Mouse (Mus musculus) cerebellum, adult 2 months (tissue): Measurements from ENCODE around the gene Ube2m. TPM values are rescaled to one million over a fixed set of nuclear protein-coding genes. Genes with fewer than 3 reads are reported as not detected.

Experiments used
- DNase-seq, 2 experiments: peaks; one replicate each; pipeline ENCODE4 v3.0.0; 2021
- H3K27ac ChIP-seq: fragments of 200-500 bp; 2 replicates; pipeline ENCODE4 v1.5.1; 2012; ENCODE audit warnings: low read length, control low read depth, inconsistent platforms; ENCODE audit not compliant: insufficient read depth
- H3K27me3 ChIP-seq: fragments of 200-500 bp; 2 replicates; pipeline ENCODE4 v1.6.1; 2012; ENCODE audit warnings: inconsistent platforms, mild to moderate bottlenecking, low read length, moderate library complexity; ENCODE audit not compliant: control insufficient read depth, insufficient read depth
- H3K4me1 ChIP-seq: fragments of 200-500 bp; 2 replicates; pipeline ENCODE4 v1.6.1; 2011; ENCODE audit warnings: low read length; ENCODE audit not compliant: control insufficient read depth, insufficient read depth
- H3K4me3 ChIP-seq: fragments of 200-500 bp; replicated peaks from 2 replicates; pipeline ENCODE3; 2011; ENCODE audit warnings: mild to moderate bottlenecking, low read depth, low read length, control low read depth; ENCODE audit not compliant: insufficient read depth
- CTCF ChIP-seq: fragments of 200-500 bp; IDR thresholded peaks from 2 replicates; pipeline ENCODE4 v1.5.1; 2011; ENCODE audit warnings: low read depth, mild to moderate bottlenecking, control low read depth, low read length, moderate library complexity, borderline replicate concordance; ENCODE audit not compliant: insufficient read depth
- POLR2A ChIP-seq: fragments of 200-500 bp; IDR thresholded peaks from 2 replicates; pipeline ENCODE4 v1.6.1; 2011; ENCODE audit warnings: low read length, control low read depth, borderline replicate concordance; ENCODE audit not compliant: insufficient read depth
- WGBS: fragments of 180-500 bp; shearing (Covaris S2); methylation state at CpG from one replicate; pipeline ENCODE4 v1.1.7; 2018; 5-methylcytosine and 5-hydroxymethylcytosine counted together
- polyA plus RNA-seq: library from polyadenylated mRNA; depleted of rRNA; stranded (reverse); fragments of >200 nt; gene quantifications from 2 replicates; pipeline ENCODE4 v1.2.3, GENCODE M21; 2012

Ube2m gene
- polyA plus RNA-seq, 1 experiment: 405 TPM

GRCm38 (mm10) chr7:13006011-13006410, 32.1 kb downstream of the Ube2m start:
- WGBS: 17% methylated on average over 17 of the region's 17 CpGs
- Histone ChIP-seq H3K27ac (0 out of 2 replicates have a peak overlapping the region, but pooled peaks have one; percentile 12), H3K4me3 (no peak overlapping the region), H3K4me1 (peaks cover 18% of the 10 kb centered on the region), H3K27me3 (no peaks in the 10 kb centered on the region)
- peak; percentile 45 to 48 for DNase-seq
- no peak for TF ChIP-seq CTCF
- TF ChIP-seq POLR2A: no peak

DNA sequence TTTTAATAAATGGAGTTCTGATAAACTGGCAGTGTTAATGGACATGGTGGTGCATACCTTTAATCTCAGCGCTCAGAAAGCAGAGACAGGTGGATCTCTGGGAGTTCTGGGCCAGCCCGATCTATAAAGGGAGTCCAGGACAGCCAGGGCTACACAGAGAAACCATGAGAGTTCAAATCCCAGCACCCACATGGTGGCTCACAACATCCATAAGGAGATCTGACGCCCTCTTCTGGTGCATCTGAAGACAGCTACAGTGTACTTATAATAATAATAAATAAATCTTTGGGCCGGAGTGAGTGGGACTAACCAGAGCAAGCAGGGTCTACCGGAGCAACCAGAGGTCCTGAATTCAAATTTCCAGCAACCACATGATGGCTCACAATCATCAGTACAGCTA, 34.7 kb downstream of the Ube2m start:
- TF ChIP-seq CTCF (no peak), POLR2A (no peak)
- Histone ChIP-seq H3K4me1 (peaks cover 14% of the 10 kb centered on the region), H3K27me3 (no peaks in the 10 kb centered on the region), H3K4me3 (no peak overlapping the region), H3K27ac (no peak overlapping the region)
- no peak for DNase-seq
- 73% methylated on average over 5 of the region's 5 CpGs for WGBS

DNA sequence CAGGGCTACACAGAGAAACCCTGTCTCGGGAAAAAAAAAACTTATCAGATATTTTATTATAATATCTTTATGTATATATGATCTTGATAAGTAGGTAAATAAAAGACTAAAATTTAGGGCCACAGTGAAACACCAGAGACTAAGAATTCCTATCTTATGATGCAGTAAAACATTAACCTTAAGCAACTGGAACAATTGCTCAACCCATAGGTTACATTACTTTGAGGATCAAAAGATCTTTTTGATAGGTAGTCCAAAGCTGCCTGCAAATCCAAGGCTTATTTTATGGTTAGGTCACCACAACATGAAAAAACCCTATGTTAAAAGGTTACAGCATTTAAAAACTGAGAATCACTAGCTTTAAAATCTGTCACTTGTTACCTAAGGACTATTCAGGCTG, 36.5 kb downstream of the Ube2m start:
- TF ChIP-seq POLR2A: no peak
- no peak for TF ChIP-seq CTCF
- H3K27me3 ChIP-seq: no peaks in the 10 kb centered on the region
- peaks cover 10% of the 10 kb centered on the region for H3K4me1 ChIP-seq
- H3K4me3 ChIP-seq: no peak overlapping the region
- H3K27ac ChIP-seq: no peak overlapping the region
- DNase-seq: no peak
- WGBS: 83% methylated on average over 1 of the region's 1 CpGs

GRCm38 (mm10) chr7:12998851-12999250, 39.2 kb downstream of the Ube2m start, which contains the start of gene Trim28:
TSS of gene Trim28 (plus strand) at chr7:12999114.
- H3K4me3 ChIP-seq: no peak within 1 kb of the TSS
- no peak for TF ChIP-seq POLR2A
- no peak for TF ChIP-seq CTCF
- no peaks in the 10 kb centered on the region for H3K27me3 ChIP-seq
- no peak within 1 kb of the TSS for H3K27ac ChIP-seq
- no peak for DNase-seq
- 81% methylated on average over 3 of the region's 3 CpGs for WGBS
- no peaks in the 10 kb centered on the region for H3K4me1 ChIP-seq

GRCm38 (mm10) chr7:12998053-12998452, 40.0 kb downstream of the Ube2m start, which contains the start of gene Slc27a5:
TSS of gene Slc27a5 (minus strand) at chr7:12998192.
- no peak within 1 kb of the TSS for H3K4me3 ChIP-seq
- TF ChIP-seq CTCF: no peak
- no peak for TF ChIP-seq POLR2A
- 71% methylated on average over 5 of the region's 5 CpGs for WGBS

DNA sequence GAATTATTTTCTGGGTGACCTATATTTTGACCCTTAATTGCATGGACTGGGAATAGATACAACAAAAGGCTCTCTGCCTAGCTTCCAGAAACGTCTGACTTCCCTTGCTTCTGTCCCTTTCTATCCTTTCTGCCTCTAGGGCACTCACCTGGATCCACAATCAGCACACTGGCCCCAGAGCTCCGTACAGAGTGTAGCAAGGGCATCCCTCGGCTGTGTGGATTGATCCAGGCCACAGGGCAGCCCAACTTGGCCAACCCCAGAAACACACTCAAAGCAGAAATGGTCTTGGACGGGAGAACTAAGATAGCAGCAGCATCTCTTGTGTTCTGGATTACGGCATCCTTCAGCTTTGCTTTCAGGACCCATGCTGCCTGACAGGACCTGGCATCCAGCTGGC, 40.8 kb downstream of the Ube2m start:
- whole genome bisulfite sequencing: 67% methylated on average over 5 of the region's 5 CpGs
- TF ChIP-seq POLR2A (no peak), CTCF (no peak)
- no peak for DNase-seq
- H3K4me1 ChIP-seq: no peaks in the 10 kb centered on the region
- no peaks in the 10 kb centered on the region for H3K27me3 ChIP-seq
- H3K27ac ChIP-seq: no peak overlapping the region
- H3K4me3 ChIP-seq: no peak overlapping the region

More at GRCm38 (mm10) chr7:12998053-12998452, 40.0 kb downstream of the Ube2m start, which contains the start of gene Slc27a5:
- Histone ChIP-seq H3K27ac (no peak within 1 kb of the TSS), H3K27me3 (no peaks in the 10 kb centered on the region), H3K4me1 (no peaks in the 10 kb centered on the region)
- DNase-seq: no peak

DNA sequence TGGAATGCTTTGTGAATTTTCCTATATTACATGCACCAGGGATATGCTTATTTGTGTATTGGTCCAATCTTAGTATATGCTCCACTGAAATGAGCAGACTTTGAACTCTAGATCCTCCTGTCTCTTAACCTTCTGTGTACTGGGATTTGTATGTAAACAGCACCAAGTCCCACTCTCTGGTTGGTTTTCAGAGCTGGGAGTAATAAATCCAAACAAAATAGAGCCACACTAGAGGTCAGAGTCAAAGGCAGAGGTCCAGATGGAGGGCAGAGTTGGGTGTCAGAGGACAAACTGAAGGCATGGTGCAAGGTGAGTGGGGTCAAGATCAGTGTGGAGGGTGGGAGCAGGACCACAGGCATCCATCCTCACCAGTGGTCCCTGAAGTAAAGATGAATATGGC, 42.2 kb downstream of the Ube2m start:
- no peak for TF ChIP-seq POLR2A
- TF ChIP-seq CTCF: no peak
- DNase-seq: no peak
- Histone ChIP-seq H3K27me3 (no peaks in the 10 kb centered on the region), H3K4me1 (no peaks in the 10 kb centered on the region), H3K27ac (no peak overlapping the region), H3K4me3 (no peak overlapping the region)

DNA sequence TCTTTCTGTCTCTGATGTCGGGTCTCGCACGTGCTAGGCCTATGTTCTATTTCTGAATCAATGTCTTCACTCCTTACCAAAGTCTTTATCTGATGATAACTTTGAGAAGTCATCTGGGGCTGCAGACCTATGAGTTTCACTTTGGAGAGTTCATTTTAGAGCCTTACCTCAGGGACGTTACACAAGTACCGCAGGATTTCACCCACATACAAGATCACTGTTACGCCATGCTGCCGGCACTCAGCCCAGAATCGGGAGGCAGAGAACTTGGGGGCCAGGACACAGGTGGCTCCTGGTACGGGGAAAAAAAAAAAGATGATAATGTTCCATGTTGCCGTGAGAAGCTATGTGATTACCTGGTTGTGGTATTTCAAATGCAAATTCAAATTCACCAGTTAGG, 44.9 kb downstream of the Ube2m start:
- no peak for DNase-seq
- H3K4me3 ChIP-seq: no peak overlapping the region
- WGBS: 90% methylated on average over 10 of the region's 10 CpGs
- H3K27ac ChIP-seq: no peak overlapping the region
- H3K4me1 ChIP-seq: no peaks in the 10 kb centered on the region
- H3K27me3 ChIP-seq: no peaks in the 10 kb centered on the region
- TF ChIP-seq POLR2A (no peak), CTCF (no peak)

- Histone ChIP-seq H3K27ac (no peak overlapping the region), H3K27me3 (no peaks in the 10 kb centered on the region), H3K4me1 (no peaks in the 10 kb centered on the region), H3K4me3 (no peak overlapping the region)
- 6% methylated on average over 3 of the region's 3 CpGs for WGBS
- no peak for DNase-seq
- TF ChIP-seq POLR2A: no peak
- no peak for TF ChIP-seq CTCF
Observed at GRCm38 (mm10) chr7:12992222-12992621, 45.9 kb downstream of the Ube2m start.
